Mouse (Mus musculus) midbrain, postnatal 0 days (tissue): Measurements from ENCODE around the gene Usf2. TPM values are rescaled to one million over a fixed set of nuclear protein-coding genes. Genes with fewer than 3 reads are reported as not detected.

Source experiments
- ATAC-seq: fragments of 200-750 bp; cut with Nextera tagmentation; 2 replicates; pipeline ENCODE4 v1.8.0; 2017; ENCODE audit warnings: moderate number of reproducible peaks, mild to moderate bottlenecking, moderate TSS enrichment, moderate library complexity; ENCODE audit not compliant: low FRiP score
- DNase-seq: peaks from one replicate; pipeline ENCODE4 v3.0.0-alpha.2; 2015; ENCODE audit warnings: low spot score
- H3K27ac ChIP-seq: fragments of 300-500 bp; sonication (generic); 2 replicates; pipeline ENCODE4 v1.5.1; 2014; ENCODE audit warnings: low read depth, mild to moderate bottlenecking, low read length, mixed read lengths
- H3K27me3 ChIP-seq: fragments of 300-500 bp; sonication (generic); 2 replicates; pipeline ENCODE4 v1.6.1; 2014; ENCODE audit warnings: low read length, control low read depth, mixed read lengths; ENCODE audit not compliant: insufficient read depth
- H3K36me3 ChIP-seq: fragments of 300-500 bp; sonication (generic); 2 replicates; pipeline ENCODE4 v1.6.1; 2014; ENCODE audit warnings: low read length, control low read depth, mixed read lengths; ENCODE audit not compliant: insufficient read depth
- H3K4me1 ChIP-seq: fragments of 300-500 bp; sonication (generic); 2 replicates; pipeline ENCODE4 v1.6.1; 2014; ENCODE audit warnings: mild to moderate bottlenecking, control low read depth, antibody characterized with exemption, low read length, mixed read lengths; ENCODE audit not compliant: insufficient read depth
- H3K4me2 ChIP-seq: fragments of 300-500 bp; sonication (generic); 2 replicates; pipeline ENCODE4 v1.6.1; 2014; ENCODE audit warnings: low read depth, mild to moderate bottlenecking, low read length, mixed read lengths; ENCODE audit not compliant: poor library complexity, severe bottlenecking
- H3K4me3 ChIP-seq: fragments of 300-500 bp; sonication (generic); 2 replicates; pipeline ENCODE4 v1.5.1; 2014; ENCODE audit warnings: low read depth, mild to moderate bottlenecking, low read length, moderate library complexity
- H3K9ac ChIP-seq: fragments of 300-500 bp; sonication (generic); replicated peaks from 2 replicates; pipeline ENCODE4 v1.6.1; 2014; ENCODE audit warnings: mild to moderate bottlenecking, low read length, moderate library complexity, mixed read lengths; ENCODE audit not compliant: poor library complexity, severe bottlenecking
- H3K9me3 ChIP-seq: fragments of 300-500 bp; sonication (generic); 2 replicates; pipeline ENCODE4 v1.6.1; 2016; ENCODE audit warnings: low read length, control low read depth
- CTCF ChIP-seq: IDR thresholded peaks from 2 replicates; pipeline ENCODE4 v1.5.1; 2016; ENCODE audit warnings: antibody characterized with exemption, mild to moderate bottlenecking
- WGBS: fragments of 180-500 bp; shearing (Covaris S2); extraction: QIAGEN DNeasy Blood & Tissue Kit; methylation state at CpG from one replicate; pipeline ENCODE4 v1.1.7; 2014; 5-methylcytosine and 5-hydroxymethylcytosine counted together
- polyA plus RNA-seq: library from polyadenylated mRNA; unstranded; fragments of >200 nt; fragmentation: Nextera tagmentation; extraction: Ambion mirVana; gene quantifications from 2 replicates; pipeline ENCODE4 v1.2.1, GENCODE M21; 2015
- total RNA-seq: library from RNA; depleted of rRNA; stranded (reverse); fragments of >200 nt; gene quantifications from 2 replicates; pipeline ENCODE4 v1.2.3, GENCODE M21; 2014

The Usf2 gene
- total and polyA plus RNA-seq, 2 experiments from 2014 or later: 27.0 to 102 TPM

DNA sequence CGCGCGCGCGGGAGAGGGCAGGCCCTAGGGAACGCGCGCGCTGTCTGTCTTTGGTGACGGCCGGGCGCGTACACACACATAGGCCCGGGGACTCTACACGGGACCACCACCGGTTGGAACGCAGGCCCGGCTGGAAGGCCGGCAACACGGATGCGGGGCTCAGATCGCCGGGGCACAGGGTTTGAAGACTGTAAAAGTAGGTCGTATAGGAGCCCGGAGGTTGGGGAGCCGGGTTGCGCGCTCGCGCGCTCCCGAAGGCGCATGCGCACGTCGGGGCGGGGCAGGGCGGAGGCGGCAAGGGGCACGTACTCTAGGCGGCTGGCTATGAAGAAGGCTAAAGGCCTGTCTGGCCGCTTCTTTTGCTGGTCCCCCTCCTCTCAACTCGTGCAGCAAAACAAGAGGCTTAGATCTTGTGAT is 772 bp upstream of the Usf2 start:
- Histone ChIP-seq H3K27ac (peak overlapping the region; percentile 97), H3K9ac (peak overlapping the region; percentile 99), H3K9me3 (no peaks in the 10 kb centered on the region), H3K4me1 (peaks cover 12% of the 10 kb centered on the region; the same call in 1 of the 2 replicates), H3K4me2 (peak overlapping the region; percentile 90), H3K4me3 (peak overlapping the region; percentile 92), H3K27me3 (no peaks in the 10 kb centered on the region), H3K36me3 (peaks cover 26% of the 10 kb centered on the region)
- TF ChIP-seq CTCF: no peak
- ATAC-seq (peak; percentile 59), DNase-seq (peak; percentile 93)
- WGBS: 0% methylated on average over 41 of the region's 43 CpGs

DNA sequence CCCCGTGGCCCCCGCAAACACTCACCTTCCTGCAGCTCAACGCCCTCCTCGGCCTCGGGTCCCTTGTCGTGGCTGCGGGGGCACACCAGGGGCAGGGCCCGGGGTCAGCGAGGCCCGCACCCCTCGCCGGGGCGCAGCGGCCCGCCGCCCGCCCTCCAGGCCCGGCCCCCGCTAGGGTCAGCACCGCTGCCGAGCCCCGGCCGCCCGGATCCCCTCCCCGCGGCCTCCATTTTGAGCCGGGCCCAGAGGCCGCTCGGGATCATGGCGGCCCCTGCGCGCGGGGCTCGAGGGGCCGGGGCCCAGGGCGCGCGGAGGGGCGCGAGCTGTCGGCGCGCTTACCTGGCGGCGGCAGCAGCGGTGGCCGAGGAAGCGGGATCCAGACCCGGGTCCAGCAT is 249 bp downstream of the Usf2 start:
- peaks cover 29% of the 10 kb centered on the region for H3K36me3 ChIP-seq
- peak; percentile 55 for ATAC-seq
- peak overlapping the region; percentile 90 for H3K4me2 ChIP-seq
- H3K27ac ChIP-seq: peak overlapping the region; percentile 97
- H3K27me3 ChIP-seq: no peaks in the 10 kb centered on the region
- H3K9me3 ChIP-seq: no peaks in the 10 kb centered on the region
- DNase-seq: no peak
- peak overlapping the region; percentile 92 for H3K4me3 ChIP-seq
- peaks cover 12% of the 10 kb centered on the region; the same call in 1 of the 2 replicates for H3K4me1 ChIP-seq
- H3K9ac ChIP-seq: peak overlapping the region; percentile 99
- WGBS: 0% methylated on average over 17 of the region's 49 CpGs
- TF ChIP-seq CTCF: no peak

DNA sequence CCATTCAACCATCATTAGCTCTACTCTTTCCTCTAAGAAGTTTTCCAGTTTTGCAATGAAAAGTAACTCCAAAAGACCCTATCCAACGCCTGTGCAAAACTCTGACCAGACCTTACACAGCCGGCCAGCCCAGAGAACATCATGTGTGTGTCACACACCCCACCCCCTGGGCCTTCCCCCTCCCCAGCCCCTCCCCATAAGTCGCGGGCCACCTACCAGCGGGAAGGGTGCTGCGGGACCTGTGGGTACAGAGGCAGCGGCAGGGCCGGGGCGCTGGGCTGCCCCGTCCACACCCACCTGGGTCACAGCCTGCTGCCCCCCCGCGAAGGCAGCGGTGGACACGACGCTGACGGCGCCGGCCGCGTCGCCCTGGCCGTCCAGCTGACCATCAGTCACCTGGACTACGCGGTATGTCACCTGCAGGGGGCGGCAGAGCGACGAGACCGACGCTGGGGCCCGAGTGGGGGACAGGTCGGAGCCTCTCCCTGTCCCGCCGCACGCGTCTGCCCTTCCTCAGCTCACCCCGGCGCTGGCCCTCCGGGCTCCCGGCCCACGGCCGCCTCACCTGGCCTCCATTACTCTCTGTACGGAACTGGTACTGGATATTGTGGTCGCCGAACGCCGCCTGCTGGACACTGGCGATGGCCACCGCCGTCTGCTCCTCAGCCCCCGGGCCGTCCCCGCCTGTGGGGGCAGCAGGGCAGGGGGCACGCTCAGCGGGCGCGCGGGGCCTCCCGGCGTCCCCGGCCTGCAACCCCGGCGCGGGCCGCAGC is 833 bp downstream of the Usf2 start:
- Histone ChIP-seq H3K9ac (peak overlapping the region; percentile 99), H3K4me3 (peak overlapping the region; percentile 92), H3K4me1 (peaks cover 12% of the 10 kb centered on the region; the same call in 1 of the 2 replicates), H3K4me2 (peak overlapping the region; percentile 90), H3K27ac (peak overlapping the region; percentile 97), H3K9me3 (no peaks in the 10 kb centered on the region), H3K36me3 (peaks cover 29% of the 10 kb centered on the region), H3K27me3 (no peaks in the 10 kb centered on the region)
- ATAC-seq (peak; percentile 59), DNase-seq (peak; percentile 82)
- 3% methylated on average over 62 of the region's 64 CpGs for WGBS
- TF ChIP-seq CTCF: peak; percentile 80

DNA sequence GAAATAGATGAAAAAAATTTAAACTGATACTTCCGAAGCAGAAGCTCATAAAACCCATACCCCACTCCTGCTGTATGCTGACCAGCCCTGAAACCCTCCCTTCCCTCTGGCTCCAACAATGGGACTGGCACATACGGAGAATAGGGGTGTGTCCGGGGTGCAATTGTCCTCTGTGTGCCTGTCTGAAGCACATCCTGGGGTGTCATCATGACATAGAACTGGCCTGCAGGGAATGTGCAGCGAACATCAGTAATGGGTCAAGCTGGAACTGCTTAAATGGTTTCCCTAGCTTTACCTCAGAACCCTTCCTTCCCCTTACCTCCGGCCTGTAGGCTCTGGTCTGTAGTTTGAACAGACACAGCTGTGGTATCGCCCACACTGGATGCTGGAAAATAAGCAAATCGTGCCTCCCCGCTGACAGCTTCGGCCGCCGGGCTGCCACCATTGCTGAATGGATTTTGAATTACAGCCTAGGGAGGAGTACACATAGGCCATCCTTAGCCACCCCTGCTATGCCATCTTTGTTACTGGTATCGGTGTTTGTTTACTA is 1.6 kb downstream of the Usf2 start:
- Histone ChIP-seq H3K27ac (no peak overlapping the region), H3K9ac (peak overlapping the region; percentile 99; the same call in 1 of the 2 replicates), H3K4me3 (peak overlapping the region; percentile 92), H3K27me3 (no peaks in the 10 kb centered on the region), H3K4me2 (peak overlapping the region; percentile 90), H3K4me1 (peaks cover 12% of the 10 kb centered on the region; the same call in 1 of the 2 replicates), H3K9me3 (no peaks in the 10 kb centered on the region), H3K36me3 (peaks cover 29% of the 10 kb centered on the region)
- no peak for TF ChIP-seq CTCF
- ATAC-seq: no peak
- 85% methylated on average over 12 of the region's 12 CpGs for WGBS
- no peak for DNase-seq

DNA sequence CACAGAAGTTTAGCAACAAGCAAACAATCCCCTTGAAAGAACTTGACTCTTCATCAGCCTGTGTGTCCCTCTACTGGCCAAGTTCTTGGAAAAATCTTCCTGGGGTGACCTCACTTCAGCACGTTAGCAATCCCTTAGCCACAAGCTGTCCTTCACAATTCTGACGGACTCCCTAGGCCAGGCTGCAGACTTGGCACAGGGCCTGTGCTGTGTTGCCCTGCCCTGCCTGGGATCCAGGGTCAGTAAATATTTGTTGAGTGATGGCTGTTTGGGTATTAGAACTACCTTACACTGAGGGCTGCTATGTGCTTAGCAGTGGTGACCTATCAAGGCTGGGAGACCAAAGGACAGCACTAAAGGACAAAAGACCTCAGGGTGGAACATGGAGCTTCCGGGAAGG is 2.6 kb downstream of the Usf2 start:
- Histone ChIP-seq H3K27me3 (no peaks in the 10 kb centered on the region), H3K4me2 (no peak overlapping the region), H3K9ac (no peak overlapping the region), H3K27ac (no peak overlapping the region), H3K9me3 (no peaks in the 10 kb centered on the region), H3K36me3 (peaks cover 29% of the 10 kb centered on the region), H3K4me1 (peaks cover 12% of the 10 kb centered on the region; the same call in 1 of the 2 replicates), H3K4me3 (no peak overlapping the region)
- 72% methylated on average over 3 of the region's 3 CpGs for WGBS
- DNase-seq: no peak
- peak; percentile 36 for TF ChIP-seq CTCF
- ATAC-seq: no peak

DNA sequence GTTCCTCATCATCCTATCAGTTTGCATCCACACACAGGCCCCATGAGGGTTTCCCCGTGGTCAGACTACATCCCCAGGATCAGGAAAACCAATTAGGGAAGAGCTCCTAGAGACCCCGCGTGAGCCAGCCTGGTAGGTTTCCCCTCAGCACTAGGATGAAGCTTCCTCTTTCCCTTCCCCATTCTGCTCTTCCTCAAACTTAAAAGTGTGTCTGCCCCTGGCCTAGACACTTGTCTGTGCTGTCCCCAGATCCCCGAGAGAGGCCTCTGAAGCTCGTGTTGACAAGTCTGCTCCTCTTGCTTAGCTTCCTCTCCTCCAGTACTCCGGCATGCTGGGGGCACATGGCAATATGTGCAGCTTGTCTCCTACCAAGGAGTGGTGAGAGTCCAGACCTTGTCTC is 3.1 kb downstream of the Usf2 start:
- H3K27me3 ChIP-seq: no peaks in the 10 kb centered on the region
- ATAC-seq (no peak), DNase-seq (no peak)
- 90% methylated on average over 6 of the region's 6 CpGs for WGBS
- no peak for TF ChIP-seq CTCF
- no peaks in the 10 kb centered on the region for H3K9me3 ChIP-seq
- H3K9ac ChIP-seq: no peak overlapping the region
- no peak overlapping the region for H3K4me3 ChIP-seq
- H3K27ac ChIP-seq: no peak overlapping the region
- H3K4me1 ChIP-seq: peaks cover 9% of the 10 kb centered on the region; the same call in 1 of the 2 replicates
- peaks cover 27% of the 10 kb centered on the region for H3K36me3 ChIP-seq
- H3K4me2 ChIP-seq: no peak overlapping the region
